In the genomic region with DNA sequence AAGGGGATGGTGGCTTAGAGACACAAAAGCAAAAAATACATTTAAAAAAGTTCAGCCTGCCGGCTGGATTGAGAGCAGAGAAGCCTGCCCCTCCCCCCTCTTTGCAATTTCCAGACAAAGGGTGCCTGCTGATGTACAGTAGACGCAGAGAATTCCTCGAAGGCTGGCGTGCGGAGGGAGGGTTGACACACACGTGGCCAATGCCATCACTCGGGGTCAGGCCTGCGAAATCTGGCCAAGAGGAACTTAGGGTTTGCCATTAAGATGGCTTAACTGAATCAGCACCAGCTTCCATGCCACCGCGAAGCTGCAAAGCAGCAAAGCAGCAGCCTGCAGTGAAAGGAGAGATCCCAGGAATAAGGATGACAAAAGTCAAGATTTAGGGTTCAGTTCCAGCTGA, we compare ENCODE assay signal across 8 mouse cellular contexts. TPM values are rescaled to one million over a fixed set of nuclear protein-coding genes. Genes with fewer than 3 reads are reported as not detected.
A peak's percentile ranks its signal among the peaks of the same experiment; 100 is the strongest.
DNase-seq lines count a peak whose midpoint lies in the region; ATAC-seq lines count a peak whose summit lies in the region.

No protein-coding gene starts in this region.

- H3K4me1 ChIP-seq in megakaryocyte, embryonic 14.5 days: peaks cover 67% of the 10 kb centered on the region

- no peaks in the 10 kb centered on the region for H3K9me3 ChIP-seq in megakaryocyte, embryonic 14.5 days

- peak; percentile 91 for DNase-seq in heart, adult 11 months
- no peak for DNase-seq in heart, postnatal 25 days (ENCODE audit: low spot score)
- DNase-seq in ZHBTc4 (ENCODE audit: low read depth, low spot score): peak; percentile 60
- DNase-seq in forelimb bud, embryonic 11.5 days (ENCODE audit: low read depth, low spot score): peak; percentile 70
- DNase-seq in kidney, postnatal 10 days: peak; percentile 76
- peak; percentile 68 for DNase-seq in right cerebral cortex, postnatal 4 days

- no peaks in the 10 kb centered on the region for H3K36me3 ChIP-seq in megakaryocyte, embryonic 14.5 days (replicated peaks; ENCODE audit: low read length)

- peak overlapping the region; percentile 10 for H3K4me3 ChIP-seq in megakaryocyte, embryonic 14.5 days (replicated peaks)

- H3K27me3 ChIP-seq in megakaryocyte, embryonic 14.5 days (replicated peaks): peaks cover 34% of the 10 kb centered on the region

- no peak for ATAC-seq in erythroblast, adult 5-6 weeks (replicated peaks; ENCODE audit: low FRiP score, poor library complexity, severe bottlenecking)

- intact Hi-C loops in heart, postnatal 25 days (cut with DNase I): loop anchor here (2.0 kb wide), 1 partner anchor 16 kb away; no protein-coding TSS in a partner anchor

RNA-seq across cellular contexts. Expression of a gene that starts 5.0 kb away (rescaled TPM):
- total RNA-seq in heart, postnatal 25 days (2021): 10 to 100 TPM; 21.3 to 41.6 TPM
- 18.8 and 21.8 TPM in 2 replicates for polyA plus RNA-seq in megakaryocyte, embryonic 14.5 days (2012; ENCODE audit: insufficient read depth, low replicate concordance)
- total RNA-seq in erythroblast, adult 5-6 weeks (2015; ENCODE audit: low replicate concordance): 1.2 and 2.3 TPM in 2 replicates
- 1.5 and 4.0 TPM in 2 replicates for total RNA-seq in erythroblast, adult 5-6 weeks (2017; ENCODE audit: low replicate concordance)

Comparison
In these comparisons a context has a peak if more than half of its experiments do, and no peak if none do; other contexts are left out.
1. RNA of a gene that starts 5.0 kb away (total RNA-seq): 21.3 to 41.6 TPM in heart, postnatal 25 days; 1.2 to 4.0 TPM in erythroblast, adult 5-6 weeks; every median in the first group is over 4 times any median in the second.